Mouse (Mus musculus): ENCODE measurements around the gene Mpnd. TPM values are rescaled to one million over a fixed set of nuclear protein-coding genes. Genes with fewer than 3 reads are reported as not detected.
"Not testable (repeated sequence)": the region's sequence is repeated elsewhere in the genome, so short reads cannot be mapped to it uniquely, and the experiment has no call there.

The Mpnd gene
- polyA plus RNA-seq, 1 experiment from 2014 or later = 42.5 TPM

DNA sequence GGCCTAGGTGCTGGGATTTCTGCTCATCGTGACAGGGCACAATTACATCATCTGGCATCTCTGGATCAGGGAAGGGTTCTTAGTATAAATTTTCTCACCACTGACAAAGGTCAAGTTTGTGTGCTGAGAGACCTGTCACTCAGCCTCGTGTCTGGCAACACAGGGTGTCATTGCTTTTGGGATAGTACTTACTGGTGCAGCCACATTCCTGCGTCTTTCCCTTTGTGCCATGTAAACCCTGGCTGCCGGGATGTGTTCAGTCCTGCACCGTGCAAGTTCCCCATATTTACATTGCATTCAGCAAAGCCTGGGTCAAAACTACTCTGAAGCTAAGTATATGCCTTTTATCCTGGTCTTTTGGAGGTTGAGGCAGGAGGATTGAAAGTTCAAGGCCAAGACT is 45.9 kb downstream of the Mpnd start:
- no peaks in the 10 kb centered on the region for H3K27me3 ChIP-seq (replicated peaks; ENCODE audit: control insufficient read depth, insufficient read depth, low read length)
- H3K9me3 ChIP-seq (ENCODE audit: control insufficient read depth, low read length) = no peaks in the 10 kb centered on the region
- peaks cover 44% of the 10 kb centered on the region for H3K36me3 ChIP-seq (ENCODE audit: control insufficient read depth, insufficient read depth, low read length)
- DNase-seq (ENCODE audit: low spot score) (no peak), ATAC-seq (replicated peaks; ENCODE audit: low FRiP score) (no peak)
- no peak overlapping the region for H3K9ac ChIP-seq (ENCODE audit: low read depth, low read length)
- H3K4me3 ChIP-seq (ENCODE audit: low read depth, low read length) = no peak overlapping the region
- H3K27ac ChIP-seq (ENCODE audit: low read depth, low read length) = no peak overlapping the region
- no peaks in the 10 kb centered on the region for H3K4me1 ChIP-seq (replicated peaks; ENCODE audit: control insufficient read depth, insufficient read depth, low read length)
- no peak overlapping the region for H3K4me2 ChIP-seq
- 90% methylated on average over 5 of the region's 5 CpGs for WGBS

DNA sequence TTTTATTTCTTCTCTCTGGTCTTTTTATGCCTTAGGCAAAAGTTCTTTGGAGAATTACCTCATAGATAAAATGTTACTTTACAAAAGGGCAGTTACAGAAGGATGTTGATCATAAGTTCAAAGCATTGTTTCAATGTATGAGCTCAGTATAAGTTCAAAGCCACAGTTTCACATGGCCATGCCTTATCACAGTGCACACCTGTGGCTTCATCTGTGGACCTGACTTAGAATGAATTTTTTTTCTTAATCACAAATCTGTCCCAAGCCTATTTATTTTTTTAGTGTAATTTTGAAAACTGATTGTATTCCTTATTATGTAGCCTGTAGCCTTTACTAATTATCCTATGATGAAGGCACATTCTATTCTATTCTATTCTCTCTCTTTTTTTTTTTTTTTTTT is 49.4 kb downstream of the Mpnd start:
- DNase-seq (ENCODE audit: low spot score) = no peak
- Histone ChIP-seq H3K4me3 (ENCODE audit: low read depth, low read length) (no peak overlapping the region), H3K9me3 (ENCODE audit: control insufficient read depth, low read length) (no peaks in the 10 kb centered on the region), H3K36me3 (ENCODE audit: control insufficient read depth, insufficient read depth, low read length) (peaks cover 55% of the 10 kb centered on the region), H3K9ac (ENCODE audit: low read depth, low read length) (no peak overlapping the region), H3K4me1 (replicated peaks; ENCODE audit: control insufficient read depth, insufficient read depth, low read length) (no peaks in the 10 kb centered on the region), H3K4me2 (no peak overlapping the region), H3K27me3 (replicated peaks; ENCODE audit: control insufficient read depth, insufficient read depth, low read length) (no peaks in the 10 kb centered on the region), H3K27ac (ENCODE audit: low read depth, low read length) (no peak overlapping the region)
- ATAC-seq (replicated peaks; ENCODE audit: low FRiP score) = no peak

DNA sequence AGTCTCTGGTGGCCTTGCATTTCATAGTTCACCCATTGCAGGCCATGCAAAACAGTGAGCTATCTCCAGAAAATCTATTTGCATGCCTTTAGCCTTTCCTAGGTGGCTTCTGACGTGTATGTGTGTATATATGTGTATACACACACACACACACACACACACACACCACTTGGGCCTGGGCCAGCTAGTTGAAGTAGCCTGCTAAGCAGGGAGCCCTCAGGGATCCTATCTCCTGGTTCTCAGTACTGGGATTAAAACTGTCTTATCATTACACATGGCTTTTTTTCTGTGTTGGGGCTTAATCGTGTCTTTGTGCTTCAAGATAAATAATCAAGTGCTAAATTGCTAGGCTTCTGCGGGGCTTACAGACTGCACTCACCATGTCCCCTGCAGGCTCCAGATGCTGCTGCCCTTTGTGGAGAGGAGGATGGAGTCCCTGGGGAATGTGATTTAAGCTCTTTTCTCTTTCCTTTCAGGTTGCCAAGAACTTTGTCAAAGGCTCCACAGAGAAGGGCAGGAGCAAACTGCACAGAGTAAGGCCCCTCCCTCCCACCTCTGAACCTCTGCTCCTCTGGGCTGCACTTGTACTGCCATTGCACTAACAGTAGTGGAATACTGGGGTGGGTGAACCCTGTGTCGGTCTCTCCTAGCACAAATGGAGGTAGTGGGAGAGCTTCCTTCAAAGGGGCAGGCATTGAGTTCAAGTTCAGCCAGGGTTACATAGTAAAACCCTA is 50.6 kb downstream of the Mpnd start:
- no peak overlapping the region for H3K9ac ChIP-seq (ENCODE audit: low read depth, low read length)
- H3K36me3 ChIP-seq (ENCODE audit: control insufficient read depth, insufficient read depth, low read length) = peaks cover 62% of the 10 kb centered on the region
- 70% methylated on average over 4 of the region's 4 CpGs for WGBS

DNA sequence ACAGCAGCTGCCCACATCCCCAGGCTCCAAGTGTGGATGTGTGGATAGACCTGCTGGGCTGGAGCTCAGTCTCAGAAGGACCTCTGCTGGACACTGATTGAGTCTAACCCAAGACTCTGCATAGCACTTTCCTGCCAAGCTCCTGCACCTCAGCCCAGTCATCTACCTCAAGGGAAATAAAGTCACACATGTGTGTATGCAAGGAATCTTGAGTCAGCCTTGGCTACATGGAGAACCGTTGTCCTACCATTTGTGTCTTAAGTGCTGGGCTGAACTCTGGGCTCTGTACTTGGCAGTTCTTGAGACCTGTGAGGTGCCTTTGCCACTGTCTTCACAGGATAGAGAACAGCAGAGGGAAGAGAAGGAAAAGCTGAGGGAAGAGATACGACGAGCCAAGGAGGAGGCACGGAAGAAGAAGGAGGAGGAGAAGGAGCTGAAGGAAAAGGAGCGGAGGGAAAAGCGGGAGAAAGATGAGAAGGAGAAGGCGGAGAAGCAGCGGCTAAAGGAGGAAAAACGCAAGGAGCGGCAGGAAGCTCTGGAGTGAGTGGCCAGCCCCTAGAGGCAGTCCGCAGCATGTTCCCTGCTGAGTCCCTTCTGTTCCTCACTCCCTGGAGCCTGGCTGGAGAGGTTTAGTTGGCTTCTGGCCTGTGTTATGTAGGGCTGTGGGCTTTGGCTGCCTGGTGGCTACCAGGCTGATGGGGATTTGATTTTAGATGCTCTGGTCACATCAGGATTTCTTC is 52.0 kb downstream of the Mpnd start:
- 91% methylated on average over 11 of the region's 11 CpGs for WGBS
- ATAC-seq (replicated peaks; ENCODE audit: low FRiP score) = no peak

More for the DNA sequence above, 50.6 kb downstream of the Mpnd start:
- DNase-seq (ENCODE audit: low spot score) = no peak
- no peak for ATAC-seq (replicated peaks; ENCODE audit: low FRiP score)
- no peak overlapping the region for H3K4me2 ChIP-seq
- H3K4me3 ChIP-seq (ENCODE audit: low read depth, low read length) = no peak overlapping the region
- no peaks in the 10 kb centered on the region for H3K9me3 ChIP-seq (ENCODE audit: control insufficient read depth, low read length)
- no peaks in the 10 kb centered on the region for H3K4me1 ChIP-seq (replicated peaks; ENCODE audit: control insufficient read depth, insufficient read depth, low read length)
- no peaks in the 10 kb centered on the region for H3K27me3 ChIP-seq (replicated peaks; ENCODE audit: control insufficient read depth, insufficient read depth, low read length)
- H3K27ac ChIP-seq (ENCODE audit: low read depth, low read length) = no peak overlapping the region

GRCm38 (mm10) chr17:56062081-56062480 is 56.6 kb downstream of the Mpnd start:
- DNase-seq (ENCODE audit: low spot score) = no peak
- 91% methylated on average over 7 of the region's 7 CpGs for WGBS
- no peak overlapping the region for H3K4me2 ChIP-seq
- no peak overlapping the region for H3K27ac ChIP-seq (ENCODE audit: low read depth, low read length)
- ATAC-seq (replicated peaks; ENCODE audit: low FRiP score) = no peak
- H3K9ac ChIP-seq (ENCODE audit: low read depth, low read length) = no peak overlapping the region
- H3K27me3 ChIP-seq (replicated peaks; ENCODE audit: control insufficient read depth, insufficient read depth, low read length) = no peaks in the 10 kb centered on the region
- no peaks in the 10 kb centered on the region for H3K4me1 ChIP-seq (replicated peaks; ENCODE audit: control insufficient read depth, insufficient read depth, low read length)
- no peak overlapping the region for H3K4me3 ChIP-seq (ENCODE audit: low read depth, low read length)
- H3K9me3 ChIP-seq (ENCODE audit: control insufficient read depth, low read length) = no peaks in the 10 kb centered on the region
- peaks cover 87% of the 10 kb centered on the region for H3K36me3 ChIP-seq (ENCODE audit: control insufficient read depth, insufficient read depth, low read length)

More for the DNA sequence above, 52.0 kb downstream of the Mpnd start:
- Histone ChIP-seq H3K4me3 (ENCODE audit: low read depth, low read length) (no peak overlapping the region), H3K4me2 (no peak overlapping the region), H3K9me3 (ENCODE audit: control insufficient read depth, low read length) (no peaks in the 10 kb centered on the region), H3K9ac (ENCODE audit: low read depth, low read length) (no peak overlapping the region), H3K27me3 (replicated peaks; ENCODE audit: control insufficient read depth, insufficient read depth, low read length) (no peaks in the 10 kb centered on the region), H3K27ac (ENCODE audit: low read depth, low read length) (no peak overlapping the region), H3K36me3 (ENCODE audit: control insufficient read depth, insufficient read depth, low read length) (peaks cover 66% of the 10 kb centered on the region), H3K4me1 (replicated peaks; ENCODE audit: control insufficient read depth, insufficient read depth, low read length) (no peaks in the 10 kb centered on the region)
- DNase-seq (ENCODE audit: low spot score) = no peak

DNA sequence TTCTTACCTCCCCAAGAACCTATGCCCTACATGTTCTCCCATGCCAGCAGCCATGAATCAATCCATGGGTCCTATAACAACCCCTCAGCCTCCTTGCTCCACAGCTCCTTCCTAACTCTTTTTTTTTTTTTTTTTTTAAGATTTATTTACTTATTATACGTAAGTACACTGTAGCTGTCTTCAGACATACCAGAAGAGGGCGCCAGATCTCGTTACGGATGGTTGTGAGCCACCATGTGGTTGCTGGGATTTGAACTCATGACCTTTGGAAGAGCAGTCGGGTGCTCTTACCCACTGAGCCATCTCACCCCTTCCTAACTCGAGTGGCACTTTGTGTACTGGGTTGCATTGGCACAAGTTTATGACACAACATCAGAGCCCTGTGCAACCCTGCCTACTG is 60.2 kb downstream of the Mpnd start:
- H3K27ac ChIP-seq (ENCODE audit: low read depth, low read length); H3K9me3 ChIP-seq (ENCODE audit: control insufficient read depth, low read length); H3K9ac ChIP-seq (ENCODE audit: low read depth, low read length); H3K27me3 ChIP-seq (replicated peaks; ENCODE audit: control insufficient read depth, insufficient read depth, low read length); H3K4me3 ChIP-seq (ENCODE audit: low read depth, low read length); H3K4me1 ChIP-seq (replicated peaks; ENCODE audit: control insufficient read depth, insufficient read depth, low read length); H3K4me2 ChIP-seq; DNase-seq (ENCODE audit: low spot score); ATAC-seq (replicated peaks; ENCODE audit: low FRiP score): not testable (repeated sequence)
- H3K36me3 ChIP-seq (ENCODE audit: control insufficient read depth, insufficient read depth, low read length) = peaks cover 90% of the 10 kb centered on the region
- 86% methylated on average over 6 of the region's 6 CpGs for WGBS

Other genes starting within 250 kb of the Mpnd start
- 4.7 and 5.0 TPM in 2 replicates for gene Zfp119a, start 126.8 kb upstream of the Mpnd start, polyA plus RNA-seq (2014; fragmentation: Nextera tagmentation; extraction: Ambion mirVana)
- gene Zfp959, start 113.6 kb upstream of the Mpnd start, polyA plus RNA-seq (2014; fragmentation: Nextera tagmentation; extraction: Ambion mirVana) = 12.6 and 13.2 TPM in 2 replicates
- gene Zfp119b, start 56.2 kb upstream of the Mpnd start, polyA plus RNA-seq (2014; fragmentation: Nextera tagmentation; extraction: Ambion mirVana) = 3.8 and 4.4 TPM in 2 replicates
- 3.5 and 4.7 TPM in 2 replicates for gene Ebi3, start 53.1 kb upstream of the Mpnd start, polyA plus RNA-seq (2014; fragmentation: Nextera tagmentation; extraction: Ambion mirVana)
- 20.9 and 23.4 TPM in 2 replicates for gene Yju2, start 46.6 kb upstream of the Mpnd start, polyA plus RNA-seq (2014; fragmentation: Nextera tagmentation; extraction: Ambion mirVana)
- 2.4 and 2.5 TPM in 2 replicates for gene Shd, start 35.2 kb upstream of the Mpnd start, polyA plus RNA-seq (2014; fragmentation: Nextera tagmentation; extraction: Ambion mirVana)
- 6.4 and 8.8 TPM in 2 replicates for gene Fsd1, start 19.2 kb upstream of the Mpnd start, polyA plus RNA-seq (2014; fragmentation: Nextera tagmentation; extraction: Ambion mirVana)
- gene Stap2, start 127 bp upstream of the Mpnd start, polyA plus RNA-seq (2014; fragmentation: Nextera tagmentation; extraction: Ambion mirVana) = 3.4 and 3.5 TPM in 2 replicates
- 96.4 and 99.1 TPM in 2 replicates for gene Sh3gl1, start 30.9 kb downstream of the Mpnd start, polyA plus RNA-seq (2014; fragmentation: Nextera tagmentation; extraction: Ambion mirVana)
- 32.0 and 32.6 TPM in 2 replicates for gene Chaf1a, start 34.7 kb downstream of the Mpnd start, polyA plus RNA-seq (2014; fragmentation: Nextera tagmentation; extraction: Ambion mirVana)
- gene Ubxn6, start 69.3 kb downstream of the Mpnd start, polyA plus RNA-seq (2014; fragmentation: Nextera tagmentation; extraction: Ambion mirVana) = 23.1 and 25.7 TPM in 2 replicates
- 111 and 119 TPM in 2 replicates for gene Hdgfl2, start 73.9 kb downstream of the Mpnd start, polyA plus RNA-seq (2014; fragmentation: Nextera tagmentation; extraction: Ambion mirVana)
- gene Plin4, start 104.1 kb downstream of the Mpnd start, polyA plus RNA-seq (2014; fragmentation: Nextera tagmentation; extraction: Ambion mirVana) = 0.14 TPM in 1 of 2 replicates, not detected in the other
- 0.43 and 0.68 TPM in 2 replicates for gene Plin5, start 111.9 kb downstream of the Mpnd start, polyA plus RNA-seq (2014; fragmentation: Nextera tagmentation; extraction: Ambion mirVana)
- 0.23 and 0.34 TPM in 2 replicates for gene Lrg1, start 116.3 kb downstream of the Mpnd start, polyA plus RNA-seq (2014; fragmentation: Nextera tagmentation; extraction: Ambion mirVana)
- gene Sema6b, start 134.6 kb downstream of the Mpnd start, polyA plus RNA-seq (2014; fragmentation: Nextera tagmentation; extraction: Ambion mirVana) = 1.4 and 1.5 TPM in 2 replicates
- gene Tnfaip8l1, start 156.8 kb downstream of the Mpnd start, polyA plus RNA-seq (2014; fragmentation: Nextera tagmentation; extraction: Ambion mirVana) = 6.8 and 7.5 TPM in 2 replicates
- gene Mydgf, start 178.2 kb downstream of the Mpnd start, polyA plus RNA-seq (2014; fragmentation: Nextera tagmentation; extraction: Ambion mirVana) = 98.7 and 102 TPM in 2 replicates
- 38.8 and 39.6 TPM in 2 replicates for gene Dpp9, start 213.2 kb downstream of the Mpnd start, polyA plus RNA-seq (2014; fragmentation: Nextera tagmentation; extraction: Ambion mirVana)

All from liver, embryonic 11.5 days (tissue).